Mouse (Mus musculus) testis, adult 2 months (tissue): ENCODE measurements around the gene C3ar1.

Experiments
- CTCF ChIP-seq: fragments of 200-500 bp; IDR thresholded peaks from 2 replicates; pipeline ENCODE4 v1.5.1; 2012; ENCODE audit warnings: low read depth, mild to moderate bottlenecking, inconsistent platforms, low read length, moderate library complexity; ENCODE audit not compliant: control insufficient read depth, insufficient read depth, insufficient replicate concordance
- POLR2A ChIP-seq: fragments of 200-500 bp; IDR thresholded peaks from 2 replicates; pipeline ENCODE4 v1.6.1; 2012; ENCODE audit warnings: low read depth, mild to moderate bottlenecking, inconsistent platforms, low read length, moderate library complexity; ENCODE audit not compliant: control insufficient read depth

DNA sequence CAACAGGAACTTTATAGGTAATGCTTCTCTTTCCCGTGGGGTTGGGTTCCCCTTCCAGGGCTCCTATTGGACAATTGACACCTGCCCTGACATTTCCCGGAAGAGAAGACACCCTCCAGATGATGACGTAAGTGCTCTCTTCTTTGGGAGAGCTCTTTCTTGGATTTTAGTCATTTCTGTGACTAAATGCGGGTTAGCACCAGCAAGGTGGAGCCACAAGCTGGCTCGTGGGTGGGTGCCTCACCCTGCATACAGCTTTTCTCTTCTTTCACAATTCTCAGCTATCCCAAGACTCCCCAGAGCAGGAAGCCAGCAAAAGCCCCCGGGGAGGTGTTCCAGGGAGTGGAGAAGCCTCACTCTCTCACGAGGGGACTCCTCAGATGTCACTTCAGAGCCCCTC is 23.1 kb downstream of the C3ar1 start:
- TF ChIP-seq CTCF = no peak
- TF ChIP-seq POLR2A = no peak
